Mouse (Mus musculus): ENCODE results near the gene Rnaseh2a. TPM values are rescaled to one million over a fixed set of nuclear protein-coding genes. Genes with fewer than 3 reads are reported as not detected.

Gene Rnaseh2a
- total and polyA plus RNA-seq, 2 experiments from 2014 or later = 57.3 to 57.9 TPM

DNA sequence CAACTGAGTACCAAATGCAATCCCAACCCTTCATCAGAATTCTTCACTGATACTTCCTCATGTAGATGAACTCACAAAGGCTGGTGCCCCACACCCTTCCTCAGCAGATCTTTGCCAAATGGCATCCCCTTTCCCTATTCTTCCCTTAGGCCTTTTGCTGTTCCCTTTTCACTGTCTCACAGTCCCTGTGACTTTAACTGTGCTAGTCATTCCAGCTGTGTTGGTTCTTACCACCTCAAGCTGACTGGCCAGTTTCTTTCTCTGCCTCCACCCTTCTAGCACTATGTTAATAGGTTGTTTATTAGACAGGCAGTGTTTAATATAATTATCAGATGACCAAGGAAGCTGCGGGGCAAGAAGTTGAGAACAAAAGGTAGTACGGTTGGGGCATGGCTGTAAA lies 917 bp downstream of the Rnaseh2a start:
- no peak for ATAC-seq (ENCODE audit: insufficient read depth, low read depth)
- Histone ChIP-seq H3K9ac (replicated peaks; ENCODE audit: low read depth, low read length) (peak overlapping the region; percentile 84), H3K4me2 (ENCODE audit: low read depth, low read length) (peak overlapping the region; percentile 77), H3K27me3 (ENCODE audit: control insufficient read depth, insufficient read depth, low read length) (no peaks in the 10 kb centered on the region), H3K27ac (ENCODE audit: low read depth) (peak overlapping the region; percentile 83), H3K4me3 (ENCODE audit: low read depth, low read length) (peak overlapping the region; percentile 68), H3K4me1 (ENCODE audit: control insufficient read depth, insufficient read depth) (peaks cover 30% of the 10 kb centered on the region), H3K36me3 (replicated peaks; ENCODE audit: control insufficient read depth, insufficient read depth, low read length) (peaks cover 26% of the 10 kb centered on the region), H3K9me3 (replicated peaks; ENCODE audit: control insufficient read depth, low read length) (no peaks in the 10 kb centered on the region)
- TF ChIP-seq CTCF (IDR thresholded peaks at IDR 0.05; ENCODE audit: low read depth) (no peak), EP300 (IDR thresholded peaks at IDR 0.05; ENCODE audit: low read depth) (no peak)
- WGBS = 17% methylated on average over 2 of the region's 2 CpGs
- DNase-seq (ENCODE audit: low spot score) = peak; percentile 33

DNA sequence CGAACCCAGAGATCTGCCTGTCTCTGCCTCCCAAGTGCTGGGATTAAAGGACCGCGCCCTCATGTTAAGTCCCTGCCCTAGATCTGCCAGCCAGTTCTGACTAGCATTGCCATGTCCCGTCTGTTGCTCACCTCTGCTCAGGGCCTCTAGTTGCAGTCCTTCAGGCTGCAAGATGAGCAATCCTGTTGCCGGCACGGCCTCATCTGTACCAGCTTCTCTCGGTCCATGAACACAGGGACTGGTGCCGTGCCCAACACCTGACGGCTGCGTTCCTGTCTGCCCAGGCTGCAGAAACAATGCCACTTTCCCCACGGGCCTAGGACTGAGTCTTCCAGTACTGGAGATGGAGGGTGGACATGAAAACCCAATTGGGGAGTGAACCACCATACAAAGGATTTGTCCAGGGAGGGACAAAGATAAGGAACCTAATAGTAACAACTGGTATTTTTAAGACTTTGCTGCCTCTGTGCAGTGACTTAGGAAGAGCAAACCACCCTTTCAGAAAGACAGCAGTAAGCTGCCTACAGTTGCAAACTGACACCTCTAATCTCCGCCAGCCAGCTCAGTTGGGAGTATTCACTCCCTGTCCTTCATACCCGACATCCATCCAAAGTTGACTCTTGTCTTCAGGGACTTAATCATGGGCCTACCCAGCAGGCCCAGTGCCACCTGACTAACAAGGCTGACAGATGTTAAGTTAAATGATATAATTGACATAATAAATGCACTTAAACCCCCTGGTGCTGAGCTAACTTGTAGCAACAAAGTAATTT lies 1.8 kb downstream of the Rnaseh2a start:
- Histone ChIP-seq H3K36me3 (replicated peaks; ENCODE audit: control insufficient read depth, insufficient read depth, low read length) (peaks cover 20% of the 10 kb centered on the region), H3K9me3 (replicated peaks; ENCODE audit: control insufficient read depth, low read length) (no peaks in the 10 kb centered on the region), H3K4me1 (ENCODE audit: control insufficient read depth, insufficient read depth) (peaks cover 30% of the 10 kb centered on the region), H3K9ac (replicated peaks; ENCODE audit: low read depth, low read length) (no peak overlapping the region), H3K27me3 (ENCODE audit: control insufficient read depth, insufficient read depth, low read length) (no peaks in the 10 kb centered on the region), H3K27ac (ENCODE audit: low read depth) (peak overlapping the region; percentile 24; the same call in 1 of the 2 replicates), H3K4me2 (ENCODE audit: low read depth, low read length) (no peak overlapping the region), H3K4me3 (ENCODE audit: low read depth, low read length) (no peak overlapping the region)
- WGBS = 86% methylated on average over 13 of the region's 13 CpGs
- DNase-seq (ENCODE audit: low spot score) (no peak), ATAC-seq (ENCODE audit: insufficient read depth, low read depth) (no peak)
- TF ChIP-seq CTCF (IDR thresholded peaks at IDR 0.05; ENCODE audit: low read depth) (no peak), EP300 (IDR thresholded peaks at IDR 0.05; ENCODE audit: low read depth) (no peak)

DNA sequence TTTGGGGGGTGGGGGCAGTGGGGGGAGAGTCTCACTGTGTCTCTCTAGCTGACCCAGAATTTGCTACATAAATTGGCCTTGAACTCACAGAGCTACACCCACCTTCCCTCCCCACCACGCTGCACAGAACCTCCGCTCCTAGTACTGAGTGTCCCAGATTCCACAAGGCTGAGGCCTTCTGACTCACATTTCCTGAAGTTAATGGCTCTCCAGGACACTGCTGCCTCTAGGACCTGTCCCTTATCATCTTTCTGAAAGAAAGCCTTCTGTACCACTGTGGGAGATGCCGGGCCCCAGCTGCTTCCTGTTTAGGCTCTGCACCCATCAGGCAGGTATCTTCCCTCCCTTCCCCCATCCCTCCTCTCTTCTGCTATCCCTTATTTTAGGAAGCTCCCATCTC lies 3.0 kb downstream of the Rnaseh2a start:
- no peaks in the 10 kb centered on the region for H3K9me3 ChIP-seq (replicated peaks; ENCODE audit: control insufficient read depth, low read length)
- peaks cover 30% of the 10 kb centered on the region for H3K4me1 ChIP-seq (ENCODE audit: control insufficient read depth, insufficient read depth)
- no peak overlapping the region for H3K9ac ChIP-seq (replicated peaks; ENCODE audit: low read depth, low read length)
- no peaks in the 10 kb centered on the region for H3K27me3 ChIP-seq (ENCODE audit: control insufficient read depth, insufficient read depth, low read length)
- H3K27ac ChIP-seq (ENCODE audit: low read depth) = peak overlapping the region; percentile 71
- ATAC-seq (ENCODE audit: insufficient read depth, low read depth) (peak; percentile 9; the same call in 1 of the 2 replicates), DNase-seq (ENCODE audit: low spot score) (peak; percentile 51)
- peaks cover 10% of the 10 kb centered on the region for H3K36me3 ChIP-seq (replicated peaks; ENCODE audit: control insufficient read depth, insufficient read depth, low read length)
- H3K4me3 ChIP-seq (ENCODE audit: low read depth, low read length) = no peak overlapping the region
- TF ChIP-seq CTCF (IDR thresholded peaks at IDR 0.05; ENCODE audit: low read depth) (no peak), EP300 (IDR thresholded peaks at IDR 0.05; ENCODE audit: low read depth) (0 out of 2 replicates have a peak, but pooled peaks have one; percentile 15)
- 33% methylated on average over 3 of the region's 3 CpGs for WGBS
- H3K4me2 ChIP-seq (ENCODE audit: low read depth, low read length) = peak overlapping the region; percentile 27; the same call in 1 of the 2 replicates

DNA sequence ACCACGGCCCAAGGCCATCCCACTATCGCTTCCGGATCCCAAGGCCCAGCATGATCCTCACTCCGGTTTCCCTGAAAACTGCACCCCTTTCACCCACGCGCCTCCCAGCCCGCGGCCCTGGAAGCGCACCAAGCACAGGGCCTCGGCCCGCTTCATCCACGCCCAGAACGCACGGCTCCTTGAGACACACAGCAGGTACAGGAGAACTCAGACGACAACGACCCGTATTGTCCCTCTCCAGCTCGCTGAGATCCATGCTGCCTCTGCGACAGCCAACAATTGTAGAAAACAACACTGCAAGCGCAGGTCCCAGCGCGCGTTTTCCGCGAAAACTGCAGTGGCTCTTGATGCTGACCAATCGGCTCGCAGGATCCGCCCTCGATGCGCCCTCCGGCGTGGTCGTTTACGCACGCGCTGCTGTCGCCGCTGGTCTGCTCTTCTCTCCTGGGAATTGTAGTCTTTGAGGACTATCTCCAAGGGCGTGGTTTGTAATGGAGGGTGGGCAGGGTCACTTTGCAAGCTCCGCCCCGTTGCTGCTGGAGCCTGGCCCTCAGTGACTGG lies 3.8 kb downstream of the Rnaseh2a start:
- Histone ChIP-seq H3K36me3 (replicated peaks; ENCODE audit: control insufficient read depth, insufficient read depth, low read length) (0 out of 2 replicates have a peak, but pooled peaks cover 3% of the 10 kb centered on the region), H3K4me2 (ENCODE audit: low read depth, low read length) (peak overlapping the region; percentile 92), H3K9ac (replicated peaks; ENCODE audit: low read depth, low read length) (peak overlapping the region; percentile 54), H3K27me3 (ENCODE audit: control insufficient read depth, insufficient read depth, low read length) (no peaks in the 10 kb centered on the region), H3K4me3 (ENCODE audit: low read depth, low read length) (peak overlapping the region; percentile 68), H3K4me1 (ENCODE audit: control insufficient read depth, insufficient read depth) (peaks cover 28% of the 10 kb centered on the region), H3K9me3 (replicated peaks; ENCODE audit: control insufficient read depth, low read length) (no peaks in the 10 kb centered on the region), H3K27ac (ENCODE audit: low read depth) (peak overlapping the region; percentile 71)
- DNase-seq (ENCODE audit: low spot score) (peak; percentile 98), ATAC-seq (ENCODE audit: insufficient read depth, low read depth) (peak; percentile 90)
- under 1% methylated on average over 41 of the region's 41 CpGs for WGBS
- TF ChIP-seq CTCF (IDR thresholded peaks at IDR 0.05; ENCODE audit: low read depth) (0 out of 2 replicates have a peak, but pooled peaks have one; percentile 8), EP300 (IDR thresholded peaks at IDR 0.05; ENCODE audit: low read depth) (no peak)

DNA sequence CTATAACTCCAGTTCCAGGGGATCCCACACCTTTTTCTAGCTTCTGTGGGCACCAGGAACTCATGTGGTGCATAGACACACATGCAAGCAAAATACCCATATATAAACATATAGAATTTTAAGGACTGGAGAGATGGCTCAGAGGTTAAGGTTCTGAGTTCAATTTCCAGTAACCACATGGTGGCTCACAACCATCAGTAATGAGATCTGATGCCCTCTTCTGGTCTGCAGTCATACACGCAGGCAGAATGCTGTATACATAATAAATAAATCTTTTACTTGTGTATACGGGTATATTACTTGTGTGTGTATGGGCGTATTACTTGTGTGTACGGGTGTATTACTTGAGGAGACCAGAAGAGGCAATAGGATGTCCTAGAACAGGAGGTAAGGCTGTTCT lies 5.6 kb downstream of the Rnaseh2a start:
- H3K9me3 ChIP-seq (replicated peaks; ENCODE audit: control insufficient read depth, low read length) = no peaks in the 10 kb centered on the region
- whole genome bisulfite sequencing = 85% methylated on average over 4 of the region's 4 CpGs
- no peak overlapping the region for H3K27ac ChIP-seq (ENCODE audit: low read depth)
- no peak overlapping the region for H3K4me2 ChIP-seq (ENCODE audit: low read depth, low read length)
- no peaks in the 10 kb centered on the region for H3K27me3 ChIP-seq (ENCODE audit: control insufficient read depth, insufficient read depth, low read length)
- 0 out of 2 replicates have a peak, but pooled peaks cover 3% of the 10 kb centered on the region for H3K36me3 ChIP-seq (replicated peaks; ENCODE audit: control insufficient read depth, insufficient read depth, low read length)
- no peak overlapping the region for H3K4me3 ChIP-seq (ENCODE audit: low read depth, low read length)
- peaks cover 21% of the 10 kb centered on the region for H3K4me1 ChIP-seq (ENCODE audit: control insufficient read depth, insufficient read depth)
- H3K9ac ChIP-seq (replicated peaks; ENCODE audit: low read depth, low read length) = no peak overlapping the region
- ATAC-seq (ENCODE audit: insufficient read depth, low read depth) (no peak), DNase-seq (ENCODE audit: low spot score) (no peak)
- TF ChIP-seq EP300 (IDR thresholded peaks at IDR 0.05; ENCODE audit: low read depth) = no peak
- no peak for TF ChIP-seq CTCF (IDR thresholded peaks at IDR 0.05; ENCODE audit: low read depth)

Data from heart, postnatal 0 days (tissue).